Mouse (Mus musculus) adrenal gland, postnatal 4 days (tissue): ENCODE data around the gene Dxo. TPM values are rescaled to one million over a fixed set of nuclear protein-coding genes. Genes with fewer than 3 reads are reported as not detected.
"Not testable (repeated sequence)": the region's sequence is repeated elsewhere in the genome, so short reads cannot be mapped to it uniquely, and the experiment has no call there.

ENCODE experiments used
- DNase-seq, 2 experiments: peaks; one replicate each; pipeline ENCODE4 v3.0.0; 2021 to 2022; ENCODE audit warnings: low spot score in 2 of 2, mixed read lengths in 2 of 2
- total RNA-seq, 2 experiments: library from RNA; stranded (reverse); gene quantifications; 2 replicates each; pipeline ENCODE4 v1.2.3; 2021

The Dxo gene
- total RNA-seq, 2 experiments from 2014 or later, result 72.5 to 73.2 TPM

- no peak for DNase-seq
Measured at GRCm38 (mm10) chr17:34814818-34815370, 21.9 kb upstream of the Dxo start.

DNA sequence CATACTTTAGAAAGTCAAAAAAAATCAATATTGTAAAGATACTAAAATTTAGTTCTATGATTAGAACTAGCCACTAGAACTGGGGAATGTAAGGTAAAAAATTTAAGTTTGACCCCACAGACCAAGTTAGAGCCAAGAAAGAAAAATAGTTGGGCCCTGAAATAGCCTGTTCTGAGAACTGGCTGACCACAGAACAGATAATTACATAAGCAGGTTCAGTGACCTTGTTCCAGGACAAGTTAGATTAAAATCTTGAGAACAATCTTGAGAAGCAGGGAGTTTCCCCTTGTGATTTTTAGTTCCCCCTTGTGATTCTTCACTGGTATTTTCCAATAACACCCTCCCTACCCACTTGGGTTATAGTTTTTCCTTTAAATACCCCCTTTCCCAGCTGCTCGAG, 6.0 kb upstream of the Dxo start:
- DNase-seq, result not testable (repeated sequence)

DNA sequence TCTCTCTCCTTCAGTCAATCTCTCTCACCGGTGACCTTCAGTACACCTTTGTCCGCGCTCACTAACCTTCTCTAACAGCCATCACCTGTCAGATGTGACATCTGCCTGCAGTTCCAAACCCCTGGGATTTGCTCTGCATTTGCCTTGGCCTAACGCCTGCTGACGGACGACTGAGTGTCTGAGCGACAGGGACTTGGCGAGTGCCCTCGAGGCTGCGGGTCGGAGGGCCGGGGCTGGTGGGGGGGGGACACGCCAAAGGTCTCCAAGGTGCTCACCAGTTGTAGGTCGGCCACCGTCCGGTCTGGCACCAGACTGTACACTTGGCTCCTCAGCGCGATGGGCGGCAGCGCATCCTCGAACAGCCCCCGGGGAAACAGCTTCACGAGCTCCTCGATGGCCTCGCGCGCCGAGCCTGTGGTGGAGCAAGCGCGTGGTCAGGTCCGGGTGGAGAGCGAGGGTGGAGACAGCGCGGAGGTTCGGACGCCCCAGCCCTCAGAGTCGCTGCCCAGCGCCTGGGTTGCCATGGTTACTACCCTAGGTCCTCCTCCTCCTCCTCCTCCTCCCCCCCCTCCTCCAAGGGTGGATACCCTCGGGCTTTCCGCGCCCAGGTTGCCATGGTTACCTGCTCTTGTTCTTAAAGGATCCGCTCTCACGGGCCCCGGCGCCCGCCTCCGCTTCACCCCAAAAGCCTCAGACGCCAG, 514 bp upstream of the Dxo start:
- DNase-seq, result no peak

- DNase-seq, result no peak
Measured at GRCm38 (mm10) chr17:34837464-34838324, 875 bp downstream of the Dxo start.

DNA sequence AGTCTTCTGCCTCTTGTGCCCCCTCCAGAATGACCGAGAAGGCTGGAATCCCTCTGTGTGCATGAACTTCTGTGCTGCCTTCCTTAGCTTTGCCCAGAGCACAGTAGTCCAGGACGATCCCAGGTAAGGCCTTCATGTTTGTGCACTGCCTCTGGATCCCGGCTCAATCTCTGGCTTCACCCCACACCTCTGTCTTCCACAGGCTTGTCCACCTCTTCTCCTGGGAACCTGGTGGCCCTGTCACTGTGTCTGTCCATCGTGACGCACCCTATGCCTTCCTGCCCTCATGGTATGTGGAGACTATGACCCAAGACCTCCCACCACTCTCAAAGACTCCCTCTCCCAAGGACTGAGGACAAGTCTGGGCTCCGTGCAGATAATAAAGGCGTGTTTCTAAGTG, 2.0 kb downstream of the Dxo start:
- no peak for DNase-seq

- no peak for DNase-seq
Measured at GRCm38 (mm10) chr17:34840736-34841307, 4.0 kb downstream of the Dxo start.

GRCm38 (mm10) chr17:34844884-34845283, 8.1 kb downstream of the Dxo start:
- no peak for DNase-seq

DNA sequence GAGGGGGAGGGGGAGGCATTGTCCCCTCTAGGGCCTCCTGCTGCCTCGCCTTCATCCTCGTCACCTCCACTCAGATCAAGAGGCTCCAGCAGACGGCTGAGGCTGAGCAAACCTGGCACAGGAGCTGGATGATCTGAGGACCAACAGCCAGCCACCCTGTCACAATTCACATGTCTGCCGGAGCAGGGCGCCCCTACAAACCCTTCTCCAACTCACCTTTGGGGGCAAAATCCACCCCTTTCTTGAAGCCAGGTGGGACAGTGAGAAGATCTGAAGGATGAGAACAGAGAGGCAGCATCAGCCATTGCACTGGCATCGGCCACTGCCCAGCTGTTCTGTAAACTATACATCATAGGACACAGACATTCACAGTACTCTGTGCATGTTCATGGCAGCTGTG, 10.4 kb downstream of the Dxo start:
- DNase-seq, result no peak

DNA sequence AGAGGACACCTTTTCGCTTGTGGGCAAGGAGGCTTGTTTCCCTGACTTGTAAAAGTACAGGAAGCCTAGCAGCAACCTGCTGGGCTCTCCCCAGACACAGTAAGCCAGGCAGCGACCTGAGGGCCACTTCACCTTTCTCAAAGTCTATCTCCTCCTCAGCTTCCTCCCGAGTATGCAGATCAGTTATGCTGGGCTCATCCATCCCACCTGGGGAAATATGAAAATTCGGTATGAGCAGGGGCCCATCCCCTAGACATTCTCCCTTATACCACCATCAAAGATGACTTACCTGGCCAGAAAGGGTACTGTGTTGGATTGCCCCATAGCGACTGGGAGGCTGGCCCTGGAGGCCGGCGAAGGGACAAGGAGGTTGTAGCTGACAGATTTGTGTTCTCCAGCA, 10.8 kb downstream of the Dxo start:
- no peak for DNase-seq

DNA sequence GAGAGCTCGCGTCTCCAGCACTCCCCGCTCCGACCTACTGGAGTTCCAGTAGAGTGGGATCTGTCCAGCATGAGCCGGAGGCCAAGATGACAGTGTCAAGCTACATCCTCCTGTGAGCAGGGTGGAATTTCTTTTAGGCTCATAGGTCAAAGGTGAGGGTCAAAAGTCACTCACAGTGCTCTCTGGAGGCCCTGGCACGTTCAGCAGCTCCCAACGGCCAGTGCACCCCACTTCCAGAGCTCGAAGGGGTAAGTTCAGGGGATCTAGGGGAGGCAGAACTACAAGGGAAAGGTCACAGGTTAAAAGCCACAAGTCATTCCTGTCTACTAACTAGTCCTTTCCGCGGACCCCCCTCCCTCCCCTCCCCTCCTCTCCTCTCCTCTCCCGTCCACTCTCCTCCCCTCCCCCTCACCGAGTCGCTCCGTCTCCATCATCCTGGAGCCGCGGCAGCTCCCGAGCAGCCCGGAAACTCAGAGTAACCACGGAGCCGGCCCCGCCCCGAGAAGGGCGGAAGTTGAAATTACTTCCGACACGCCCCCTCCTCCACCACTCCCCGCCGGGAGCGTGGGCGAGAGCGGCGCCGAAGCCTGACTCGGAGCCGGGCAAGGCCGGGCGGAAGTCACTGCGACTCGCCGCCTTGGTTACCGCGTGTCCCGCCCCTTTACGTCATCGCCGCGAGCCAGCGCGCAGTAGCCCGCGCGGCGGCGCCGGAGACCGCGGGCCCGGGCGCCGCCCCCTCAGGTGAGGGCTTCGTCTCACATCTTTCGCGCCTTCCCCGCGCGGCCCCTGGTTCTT, 13.1 kb downstream of the Dxo start, which contains the start of the genes Skiv2l and Nelfe:
Gene Skiv2l (minus strand): TSS at position 489 of the 795 bp plus-strand sequence.
Gene Nelfe (plus strand): TSS at position 670 of the 795 bp plus-strand sequence.
- DNase-seq, result peak; percentile 96 to 98

DNA sequence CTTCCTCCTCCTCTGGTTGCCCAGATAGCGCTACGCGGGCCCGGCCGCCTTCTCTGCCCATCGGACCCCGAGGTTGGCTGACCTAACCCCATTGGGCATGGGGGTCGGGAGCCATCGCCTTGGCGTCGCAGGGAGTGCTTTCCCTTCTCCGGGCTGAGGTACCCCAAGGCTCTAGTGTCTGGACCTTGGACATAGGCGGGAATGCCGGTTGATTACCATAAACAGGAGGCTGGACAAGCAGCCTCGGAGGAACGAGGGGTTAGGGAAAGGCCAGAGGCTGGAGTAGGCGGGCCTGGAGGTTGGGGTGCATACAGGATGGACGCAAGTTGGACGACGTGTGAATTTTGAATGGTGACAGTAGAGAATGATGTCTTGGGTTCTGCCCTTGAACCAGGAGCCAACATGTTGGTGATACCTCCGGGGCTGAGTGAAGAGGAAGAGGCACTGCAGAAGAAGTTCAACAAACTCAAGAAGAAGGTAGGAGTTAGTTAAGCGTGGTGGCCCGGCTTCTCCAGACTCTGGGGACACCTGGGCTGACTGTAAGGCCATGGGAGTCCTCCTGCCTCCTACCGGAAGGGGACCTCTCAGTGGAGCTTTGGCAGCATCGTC, 13.8 kb downstream of the Dxo start:
- DNase-seq, result no peak

- DNase-seq, result no peak
Measured at GRCm38 (mm10) chr17:34853511-34853910, 16.7 kb downstream of the Dxo start.

DNA sequence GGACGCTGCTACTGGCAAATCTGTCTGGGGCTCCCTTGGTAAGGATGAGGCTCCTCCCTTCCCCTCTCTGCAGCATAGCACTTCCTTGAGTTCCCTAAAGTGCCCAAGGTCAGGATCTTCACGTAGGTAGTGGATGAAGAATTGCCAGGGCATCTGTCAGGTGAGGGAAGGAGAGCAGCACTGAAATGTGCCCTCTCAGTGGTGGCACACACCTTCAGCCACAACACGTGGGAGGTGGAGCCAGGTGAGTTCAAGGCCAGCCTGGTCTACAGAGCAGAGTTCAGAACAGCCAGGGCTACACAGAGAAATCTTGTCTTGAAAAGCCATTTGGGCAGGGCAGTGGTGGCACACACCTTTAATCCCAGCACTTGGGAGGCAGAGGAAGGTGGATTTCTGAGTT, 17.9 kb downstream of the Dxo start:
- no peak for DNase-seq

DNA sequence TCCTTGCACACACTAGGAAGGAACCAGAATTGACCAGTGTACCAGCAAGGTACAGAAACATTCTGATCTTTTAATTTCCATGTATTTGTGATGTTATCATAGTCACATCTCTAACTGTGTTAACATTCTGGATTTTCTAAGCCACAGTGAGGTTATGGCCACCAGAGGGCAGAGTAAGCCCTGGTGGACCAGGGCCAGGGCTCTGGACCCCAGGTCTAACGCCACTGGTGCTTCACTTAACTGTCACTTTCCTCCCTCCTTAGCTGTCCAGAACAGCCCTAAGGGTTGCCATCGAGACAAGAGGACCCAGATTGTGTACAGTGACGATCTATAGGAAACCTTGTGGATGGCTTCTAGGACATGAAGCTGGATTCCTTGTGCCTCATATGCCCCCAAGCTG, 19.0 kb downstream of the Dxo start:
- DNase-seq, result no peak

GRCm38 (mm10) chr17:34858670-34859069, 21.9 kb downstream of the Dxo start:
- DNase-seq, result no peak

GRCm38 (mm10) chr17:34860514-34860913, 23.7 kb downstream of the Dxo start:
- no peak for DNase-seq

DNA sequence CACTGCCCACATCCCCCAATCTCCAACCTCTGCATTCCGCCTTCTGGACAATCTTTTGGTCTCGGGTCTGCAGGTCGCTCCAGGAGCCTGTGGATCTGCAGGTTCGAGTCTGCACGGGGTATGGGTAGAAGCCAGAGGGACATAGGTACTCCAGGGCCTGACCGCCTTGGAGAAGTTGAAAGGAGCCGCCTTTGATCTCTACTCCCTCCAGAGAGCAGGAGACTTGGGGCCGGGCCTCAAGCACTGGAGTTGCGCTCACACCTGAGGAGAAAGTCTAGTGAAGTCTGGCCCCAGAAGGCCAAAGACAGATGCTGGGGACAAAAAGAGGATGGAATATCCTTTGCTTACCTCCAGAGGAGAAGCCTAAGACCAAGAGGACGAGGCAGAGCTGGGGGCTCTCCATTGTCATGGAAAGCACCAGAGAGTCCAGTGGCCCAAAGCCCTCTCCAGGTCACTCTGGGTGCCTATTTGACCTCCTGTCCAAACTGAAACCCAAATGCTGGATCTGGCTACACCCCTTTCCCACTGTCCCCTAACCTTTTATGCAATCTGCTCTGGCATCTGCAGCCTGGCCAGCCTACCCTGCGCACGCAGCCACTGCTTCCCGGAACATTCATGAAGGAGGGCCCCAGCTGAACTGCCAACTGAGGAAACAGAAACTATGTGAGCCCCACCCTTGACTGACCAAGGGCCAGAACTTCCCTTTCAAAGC, 25.0 kb downstream of the Dxo start:
- no peak for DNase-seq

GRCm38 (mm10) chr17:34862416-34863081, 25.7 kb downstream of the Dxo start, which contains the start of gene Cfb:
Gene Cfb, minus strand, starts transcription at chr17:34862518.
- DNase-seq, result no peak

- DNase-seq, result no peak
Measured at GRCm38 (mm10) chr17:34865981-34866380, 29.2 kb downstream of the Dxo start.
